Mouse (Mus musculus) kidney, postnatal 0 days (tissue): ENCODE measurements around the gene Lypd3. TPM values are rescaled to one million over a fixed set of nuclear protein-coding genes. Genes with fewer than 3 reads are reported as not detected.
"Not testable (repeated sequence)": the region's sequence is repeated elsewhere in the genome, so short reads cannot be mapped to it uniquely, and the experiment has no call there.

Source experiments
- ATAC-seq: fragments of 200-750 bp; cut with Nextera tagmentation; replicated peaks from 2 replicates; pipeline ENCODE4 v1.8.0; 2017; ENCODE audit warnings: low read depth, moderate number of reproducible peaks, moderate TSS enrichment, moderate library complexity; ENCODE audit not compliant: low FRiP score
- DNase-seq: peaks from one replicate; pipeline ENCODE4 v3.0.0-alpha.2; 2016; ENCODE audit warnings: low spot score
- H3K27ac ChIP-seq: fragments of 300-500 bp; sonication (generic); 2 replicates; pipeline ENCODE4 v1.5.1; 2014; ENCODE audit warnings: mild to moderate bottlenecking
- H3K27me3 ChIP-seq: fragments of 300-500 bp; sonication (generic); 2 replicates; pipeline ENCODE4 v1.6.1; 2014; ENCODE audit warnings: low read length, mixed read lengths; ENCODE audit not compliant: insufficient read depth
- H3K36me3 ChIP-seq: fragments of 300-500 bp; sonication (generic); 2 replicates; pipeline ENCODE4 v1.6.1; 2014; ENCODE audit warnings: low read length, mixed read lengths; ENCODE audit not compliant: insufficient read depth
- H3K4me1 ChIP-seq: fragments of 300-500 bp; sonication (generic); replicated peaks from 2 replicates; pipeline ENCODE4 v1.6.1; 2014; ENCODE audit warnings: antibody characterized with exemption, low read length, mixed read lengths; ENCODE audit not compliant: insufficient read depth
- H3K4me2 ChIP-seq: fragments of 300-500 bp; sonication (generic); 2 replicates; pipeline ENCODE4 v1.6.1; 2014; ENCODE audit warnings: mild to moderate bottlenecking, low read length, moderate library complexity, mixed read lengths
- H3K4me3 ChIP-seq: fragments of 300-500 bp; sonication (generic); replicated peaks from 2 replicates; pipeline ENCODE4 v1.5.1; 2014; ENCODE audit warnings: low read depth, low read length
- H3K9ac ChIP-seq: fragments of 300-500 bp; sonication (generic); 2 replicates; pipeline ENCODE4 v1.6.1; 2014; ENCODE audit warnings: low read depth, low read length
- H3K9me3 ChIP-seq: fragments of 300-500 bp; sonication (generic); replicated peaks from 2 replicates; pipeline ENCODE4 v1.6.1; 2016; ENCODE audit warnings: low read length, inconsistent platforms, mixed read lengths
- CTCF ChIP-seq: IDR thresholded peaks from 2 replicates; pipeline ENCODE4 v1.5.1; 2016; ENCODE audit warnings: antibody characterized with exemption, low read depth, mild to moderate bottlenecking, moderate library complexity
- WGBS: fragments of 180-500 bp; shearing (Covaris S2); extraction: QIAGEN DNeasy Blood & Tissue Kit; methylation state at CpG from one replicate; pipeline ENCODE4 v1.1.7; 2014; 5-methylcytosine and 5-hydroxymethylcytosine counted together
- polyA plus RNA-seq: library from polyadenylated mRNA; unstranded; fragments of >200 nt; fragmentation: Nextera tagmentation; extraction: Ambion mirVana; gene quantifications from 2 replicates; pipeline ENCODE4 v1.2.1, GENCODE M21; 2015

Gene Lypd3
- polyA plus RNA-seq, 1 experiment from 2014 or later = 0.88 TPM

DNA sequence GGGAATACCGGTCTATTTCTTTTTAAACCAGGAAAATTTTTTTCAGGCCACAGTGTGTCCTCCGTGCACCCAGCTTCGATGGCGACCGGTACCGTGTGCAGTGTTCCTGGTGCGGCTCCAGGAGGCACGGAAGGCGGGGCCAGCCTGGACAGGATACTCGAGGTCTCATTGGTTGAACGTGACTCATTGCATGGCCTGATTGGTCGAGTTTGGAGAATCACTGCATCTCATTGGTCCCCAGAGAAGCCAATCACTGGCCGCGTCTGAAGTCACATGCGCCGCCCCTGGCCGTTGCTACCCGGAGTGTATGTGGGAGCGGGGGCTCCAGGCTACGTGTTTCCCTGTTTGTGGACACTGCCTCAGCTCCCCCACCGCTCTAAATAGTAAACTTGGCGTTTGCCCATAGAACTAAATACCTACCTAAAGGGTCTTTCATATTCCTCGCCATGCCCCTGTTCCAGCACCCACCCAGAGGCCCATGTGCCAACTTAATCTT, 35.6 kb downstream of the Lypd3 start:
- WGBS = 93% methylated on average over 23 of the region's 23 CpGs
- Histone ChIP-seq H3K27me3 (no peaks in the 10 kb centered on the region), H3K36me3 (no peaks in the 10 kb centered on the region), H3K27ac (no peak overlapping the region), H3K9me3 (no peaks in the 10 kb centered on the region), H3K4me2 (no peak overlapping the region), H3K4me3 (no peak overlapping the region), H3K4me1 (no peaks in the 10 kb centered on the region), H3K9ac (no peak overlapping the region)
- DNase-seq = no peak
- TF ChIP-seq CTCF = no peak
- no peak for ATAC-seq

DNA sequence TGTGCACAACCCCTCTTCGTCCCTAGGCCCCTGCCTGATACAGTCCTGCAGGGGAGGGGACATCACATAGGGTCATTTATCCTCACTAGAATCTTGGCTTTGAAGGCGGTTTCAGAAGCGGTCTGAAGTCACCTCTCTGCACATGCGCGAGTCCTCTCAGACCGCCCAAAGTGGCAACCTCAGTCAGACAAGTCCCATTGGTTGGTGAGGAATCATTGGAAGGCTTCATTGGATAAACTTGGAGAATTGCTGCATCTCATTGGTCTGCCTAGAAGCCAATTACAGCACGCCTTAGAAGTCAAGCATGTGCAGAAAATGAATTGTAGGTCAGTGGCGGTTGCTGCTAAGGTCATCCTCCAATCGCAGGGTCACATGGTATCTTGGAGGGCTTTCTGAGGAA, 40.2 kb downstream of the Lypd3 start, which contains the start of gene Tex101:
Tex101 (minus strand) TSS at position 101 of the 400 bp plus-strand sequence.
- Histone ChIP-seq H3K9me3 (no peaks in the 10 kb centered on the region), H3K4me1 (no peaks in the 10 kb centered on the region), H3K9ac (no peak within 1 kb of the TSS), H3K27me3 (no peaks in the 10 kb centered on the region), H3K4me3 (no peak within 1 kb of the TSS), H3K4me2 (no peak within 1 kb of the TSS), H3K36me3 (no peaks in the 10 kb centered on the region), H3K27ac (no peak within 1 kb of the TSS)
- ATAC-seq = no peak
- 86% methylated on average over 9 of the region's 9 CpGs for WGBS
- no peak for DNase-seq
- no peak for TF ChIP-seq CTCF

GRCm38 (mm10) chr7:24684121-24684520, 47.8 kb downstream of the Lypd3 start:
- ATAC-seq, H3K27ac ChIP-seq, H3K4me3 ChIP-seq, H3K9ac ChIP-seq, H3K4me2 ChIP-seq, H3K36me3 ChIP-seq, H3K27me3 ChIP-seq, DNase-seq, H3K9me3 ChIP-seq, H3K4me1 ChIP-seq: not testable (repeated sequence)
- TF ChIP-seq CTCF = peak; percentile 15; the same call in 1 of the 2 replicates
- WGBS = 82% methylated on average over 7 of the region's 7 CpGs

- not testable (repeated sequence) for H3K27me3 ChIP-seq, H3K4me1 ChIP-seq, DNase-seq, H3K9me3 ChIP-seq, H3K9ac ChIP-seq, H3K4me2 ChIP-seq, H3K4me3 ChIP-seq, H3K36me3 ChIP-seq, H3K27ac ChIP-seq, ATAC-seq
- WGBS = 93% methylated on average over 10 of the region's 10 CpGs
Measured at GRCm38 (mm10) chr7:24687519-24687918, 51.2 kb downstream of the Lypd3 start.

Other genes with a start within 250 kb of the Lypd3 start
- 20.6 and 20.8 TPM in 2 replicates for gene Smg9, start 236.9 kb upstream of the Lypd3 start, polyA plus RNA-seq
- not detected in 2 replicates for gene Irgc1, start 184.3 kb upstream of the Lypd3 start, polyA plus RNA-seq
- gene Plaur, start 174.1 kb upstream of the Lypd3 start, polyA plus RNA-seq = 11.5 and 15.9 TPM in 2 replicates
- gene Cadm4, start 154.5 kb upstream of the Lypd3 start, polyA plus RNA-seq = 7.1 and 8.2 TPM in 2 replicates
- gene Zfp428, start 129.5 kb upstream of the Lypd3 start, polyA plus RNA-seq = 40.2 and 41.4 TPM in 2 replicates
- 0.06 and 0.12 TPM in 2 replicates for gene AC161166.1, start 124.1 kb upstream of the Lypd3 start, polyA plus RNA-seq
- gene Irgq, start 105.9 kb upstream of the Lypd3 start, polyA plus RNA-seq = 5.4 and 6.0 TPM in 2 replicates
- 0.50 and 0.55 TPM in 2 replicates for gene Pinlyp, start 90.4 kb upstream of the Lypd3 start, polyA plus RNA-seq
- gene Xrcc1, start 90.3 kb upstream of the Lypd3 start, polyA plus RNA-seq = 58.4 and 63.6 TPM in 2 replicates
- gene Ethe1, start 49.0 kb upstream of the Lypd3 start, polyA plus RNA-seq = 43.7 and 43.8 TPM in 2 replicates
- gene Zfp575, start 48.9 kb upstream of the Lypd3 start, polyA plus RNA-seq = 4.0 and 4.3 TPM in 2 replicates
- 0.11 and 0.20 TPM in 2 replicates for gene Phldb3, start 25.8 kb upstream of the Lypd3 start, polyA plus RNA-seq
- gene Tex101, start 40.1 kb downstream of the Lypd3 start, polyA plus RNA-seq = not detected in 2 replicates
- gene BC049730, start 72.7 kb downstream of the Lypd3 start, polyA plus RNA-seq = not detected in 2 replicates
- not detected in 2 replicates for gene Gm4763, start 90.4 kb downstream of the Lypd3 start, polyA plus RNA-seq
- 0.05 and 0.36 TPM in 2 replicates for gene Cd177, start 123.8 kb downstream of the Lypd3 start, polyA plus RNA-seq
- gene Ceacam10, start 140.7 kb downstream of the Lypd3 start, polyA plus RNA-seq = 0.11 and 0.22 TPM in 2 replicates
- 16.5 and 18.6 TPM in 2 replicates for gene Gm9844, start 225.7 kb downstream of the Lypd3 start, polyA plus RNA-seq
- gene Lypd4, start 233.4 kb downstream of the Lypd3 start, polyA plus RNA-seq = not detected in 2 replicates
- 0.12 and 0.19 TPM in 2 replicates for gene Dmrtc2, start 233.5 kb downstream of the Lypd3 start, polyA plus RNA-seq
- 2,933 and 3,330 TPM in 2 replicates for gene Rps19, start 247.8 kb downstream of the Lypd3 start, polyA plus RNA-seq